Mouse (Mus musculus) stomach, postnatal 0 days (tissue): Measurements from ENCODE around the gene Fam19a2.

Experiments
- CTCF ChIP-seq: IDR thresholded peaks from 2 replicates; pipeline ENCODE4 v1.5.1; 2016; ENCODE audit warnings: antibody characterized with exemption, low read depth, mild to moderate bottlenecking, moderate library complexity
- EP300 ChIP-seq: optimal IDR thresholded peaks from 2 replicates; pipeline ENCODE3; 2016; ENCODE audit warnings: antibody characterized with exemption

DNA sequence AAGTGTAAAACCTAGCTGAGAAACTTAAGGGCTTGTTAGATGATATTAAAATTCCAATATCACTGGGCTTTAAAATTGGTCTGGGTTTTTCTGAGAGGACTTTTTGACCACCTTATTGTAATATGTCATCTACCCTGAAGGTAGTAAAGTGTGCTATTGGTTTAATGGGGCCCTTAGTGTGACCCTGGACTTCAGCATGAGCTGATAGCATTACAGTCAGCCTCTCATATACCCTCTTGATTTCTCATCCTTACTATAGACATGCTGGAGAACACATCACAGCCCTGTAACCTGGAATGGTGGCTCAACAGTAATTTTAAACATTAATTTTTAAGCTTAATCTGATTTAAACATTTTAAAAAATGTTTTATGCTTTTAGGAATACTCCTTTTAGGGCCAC, 459.8 kb downstream of the Fam19a2 start:
- TF ChIP-seq EP300 (no peak), CTCF (no peak)
